Mouse (Mus musculus) stomach, embryonic 16.5 days (tissue): ENCODE measurements around the gene Snai3. TPM values are rescaled to one million over a fixed set of nuclear protein-coding genes. Genes with fewer than 3 reads are reported as not detected.

ENCODE experiments used
- ATAC-seq: fragments of 200-750 bp; cut with Nextera tagmentation; 2 replicates; pipeline ENCODE4 v1.8.0; 2017; ENCODE audit warnings: moderate number of reproducible peaks, moderate TSS enrichment; ENCODE audit not compliant: insufficient read depth, low FRiP score
- H3K27ac ChIP-seq: fragments of 300-500 bp; sonication (generic); 2 replicates; pipeline ENCODE4 v1.5.1; 2014; ENCODE audit warnings: low read length
- H3K27me3 ChIP-seq: fragments of 300-500 bp; sonication (generic); 2 replicates; pipeline ENCODE4 v1.6.1; 2014; ENCODE audit warnings: low read length, control low read depth, mixed read lengths; ENCODE audit not compliant: control insufficient read depth, insufficient read depth
- H3K36me3 ChIP-seq: fragments of 300-500 bp; sonication (generic); 2 replicates; pipeline ENCODE4 v1.6.1; 2014; ENCODE audit warnings: low read length; ENCODE audit not compliant: control insufficient read depth, insufficient read depth
- H3K4me1 ChIP-seq: fragments of 300-500 bp; sonication (generic); 2 replicates; pipeline ENCODE4 v1.6.1; 2014; ENCODE audit warnings: low read length, control low read depth, mixed read lengths; ENCODE audit not compliant: control insufficient read depth, insufficient read depth
- H3K4me2 ChIP-seq: fragments of 300-500 bp; sonication (generic); 2 replicates; pipeline ENCODE4 v1.6.1; 2014; ENCODE audit warnings: low read depth, low read length, mixed read lengths
- H3K4me3 ChIP-seq: fragments of 300-500 bp; sonication (generic); replicated peaks from 2 replicates; pipeline ENCODE4 v1.5.1; 2014; ENCODE audit warnings: mild to moderate bottlenecking, low read length
- H3K9ac ChIP-seq: fragments of 300-500 bp; sonication (generic); 2 replicates; pipeline ENCODE4 v1.6.1; 2014; ENCODE audit warnings: low read length
- H3K9me3 ChIP-seq: fragments of 300-500 bp; sonication (generic); replicated peaks from 2 replicates; pipeline ENCODE4 v1.6.1; 2016; ENCODE audit warnings: low read length, control low read depth; ENCODE audit not compliant: control insufficient read depth
- WGBS: fragments of 180-500 bp; shearing (Covaris S2); extraction: QIAGEN DNeasy Blood & Tissue Kit; methylation state at CpG from one replicate; pipeline ENCODE4 v1.1.7; 2014; 5-methylcytosine and 5-hydroxymethylcytosine counted together
- polyA plus RNA-seq: library from polyadenylated mRNA; unstranded; fragments of >200 nt; fragmentation: Nextera tagmentation; extraction: Ambion mirVana; gene quantifications from 2 replicates; pipeline ENCODE4 v1.2.1, GENCODE M21; 2015

The Snai3 gene
- polyA plus RNA-seq, 1 experiment from 2014 or later = 1.2 TPM

- H3K36me3 ChIP-seq = no peaks in the 10 kb centered on the region
- no peaks in the 10 kb centered on the region for H3K9me3 ChIP-seq
- WGBS = 55% methylated on average over 7 of the region's 7 CpGs
- H3K4me2 ChIP-seq = no peak overlapping the region
- no peaks in the 10 kb centered on the region; the same call in 1 of the 2 replicates for H3K4me1 ChIP-seq
- no peak for ATAC-seq
- H3K27me3 ChIP-seq = no peaks in the 10 kb centered on the region
- no peak overlapping the region for H3K9ac ChIP-seq
- H3K4me3 ChIP-seq = no peak overlapping the region
- H3K27ac ChIP-seq = no peak overlapping the region
Measured at GRCm38 (mm10) chr8:122451161-122451703, 9.3 kb downstream of the Snai3 start.

- ATAC-seq = no peak
- no peaks in the 10 kb centered on the region for H3K36me3 ChIP-seq
- no peaks in the 10 kb centered on the region for H3K9me3 ChIP-seq
- H3K27me3 ChIP-seq = no peaks in the 10 kb centered on the region
- no peak overlapping the region for H3K4me3 ChIP-seq
- 53% methylated on average over 3 of the region's 3 CpGs for WGBS
- H3K4me2 ChIP-seq = peak overlapping the region; percentile 83; the same call in 1 of the 2 replicates
- H3K9ac ChIP-seq = no peak overlapping the region
- H3K27ac ChIP-seq = no peak overlapping the region
- peaks cover 21% of the 10 kb centered on the region for H3K4me1 ChIP-seq
Measured at GRCm38 (mm10) chr8:122445203-122445602, 15.3 kb downstream of the Snai3 start.

- 4% methylated on average over 19 of the region's 19 CpGs for WGBS
- peak; percentile 69 for ATAC-seq
- Histone ChIP-seq H3K9me3 (no peaks in the 10 kb centered on the region), H3K27ac (peak overlapping the region; percentile 99), H3K4me2 (peak overlapping the region; percentile 83), H3K4me3 (peak overlapping the region; percentile 74), H3K36me3 (0 out of 2 replicates have a peak, but pooled peaks cover 3% of the 10 kb centered on the region), H3K9ac (peak overlapping the region; percentile 88), H3K4me1 (peaks cover 21% of the 10 kb centered on the region), H3K27me3 (no peaks in the 10 kb centered on the region)
Measured at GRCm38 (mm10) chr8:122444058-122444748, 16.3 kb downstream of the Snai3 start.

- Histone ChIP-seq H3K4me2 (peak within 1 kb of the TSS; percentile 89), H3K36me3 (0 out of 2 replicates have a peak, but pooled peaks cover 4% of the 10 kb centered on the region), H3K9ac (peak within 1 kb of the TSS; percentile 88), H3K9me3 (no peaks in the 10 kb centered on the region), H3K4me1 (peaks cover 24% of the 10 kb centered on the region), H3K27ac (peak within 1 kb of the TSS; percentile 99), H3K27me3 (no peaks in the 10 kb centered on the region), H3K4me3 (peak within 1 kb of the TSS; percentile 74)
- peak; percentile 97 for ATAC-seq
- under 1% methylated on average over 47 of the region's 47 CpGs for WGBS
Measured at GRCm38 (mm10) chr8:122443262-122444006, 17.1 kb downstream of the Snai3 start, which contains the start of gene Mvd. Mvd (minus strand) TSS chr8:122443422.

- ATAC-seq = no peak
- H3K27me3 ChIP-seq = no peaks in the 10 kb centered on the region
- peak overlapping the region; percentile 63 for H3K27ac ChIP-seq
- H3K9me3 ChIP-seq = no peaks in the 10 kb centered on the region
- H3K4me1 ChIP-seq = peaks cover 30% of the 10 kb centered on the region
- 1% methylated on average over 12 of the region's 12 CpGs for WGBS
- peak overlapping the region; percentile 74 for H3K4me3 ChIP-seq
- H3K9ac ChIP-seq = peak overlapping the region; percentile 76
- 0 out of 2 replicates have a peak, but pooled peaks cover 4% of the 10 kb centered on the region for H3K36me3 ChIP-seq
- H3K4me2 ChIP-seq = peak overlapping the region; percentile 89
Measured at GRCm38 (mm10) chr8:122442781-122443180, 17.8 kb downstream of the Snai3 start.

- H3K27me3 ChIP-seq = no peaks in the 10 kb centered on the region
- peaks cover 30% of the 10 kb centered on the region for H3K4me1 ChIP-seq
- peak overlapping the region; percentile 76 for H3K9ac ChIP-seq
- 20% methylated on average over 7 of the region's 7 CpGs for WGBS
- H3K27ac ChIP-seq = 0 out of 2 replicates have a peak overlapping the region, but pooled peaks have one; percentile 63
- H3K36me3 ChIP-seq = 0 out of 2 replicates have a peak, but pooled peaks cover 4% of the 10 kb centered on the region
- H3K4me2 ChIP-seq = peak overlapping the region; percentile 89
- H3K9me3 ChIP-seq = no peaks in the 10 kb centered on the region
- no peak for ATAC-seq
- peak overlapping the region; percentile 74 for H3K4me3 ChIP-seq
Measured at GRCm38 (mm10) chr8:122442356-122442755, 18.2 kb downstream of the Snai3 start.

GRCm38 (mm10) chr8:122441326-122441725 lies 19.2 kb downstream of the Snai3 start:
- H3K27ac ChIP-seq = no peak overlapping the region
- H3K9ac ChIP-seq = no peak overlapping the region; the same call in 1 of the 2 replicates
- no peak overlapping the region for H3K4me3 ChIP-seq
- WGBS = 85% methylated on average over 1 of the region's 1 CpGs
- no peak for ATAC-seq
- no peaks in the 10 kb centered on the region for H3K27me3 ChIP-seq
- H3K4me1 ChIP-seq = peaks cover 30% of the 10 kb centered on the region
- 0 out of 2 replicates have a peak, but pooled peaks cover 4% of the 10 kb centered on the region for H3K36me3 ChIP-seq
- no peak overlapping the region for H3K4me2 ChIP-seq
- no peaks in the 10 kb centered on the region for H3K9me3 ChIP-seq

- 93% methylated on average over 16 of the region's 16 CpGs for WGBS
- Histone ChIP-seq H3K9ac (no peak overlapping the region), H3K27me3 (no peaks in the 10 kb centered on the region), H3K27ac (no peak overlapping the region), H3K4me2 (no peak overlapping the region), H3K4me1 (peaks cover 19% of the 10 kb centered on the region), H3K9me3 (no peaks in the 10 kb centered on the region; the same call in 1 of the 2 replicates), H3K36me3 (0 out of 2 replicates have a peak, but pooled peaks cover 8% of the 10 kb centered on the region), H3K4me3 (no peak overlapping the region)
- ATAC-seq = no peak
Measured at GRCm38 (mm10) chr8:122439336-122439735, 21.2 kb downstream of the Snai3 start.
